Mouse (Mus musculus) cerebellum, adult 8-10 months (tissue): ENCODE measurements around the gene 2510009E07Rik.
A peak's percentile ranks its signal among the peaks of the same experiment; 100 is the strongest.
"Not testable (repeated sequence)": the region's sequence is repeated elsewhere in the genome, so short reads cannot be mapped to it uniquely, and the experiment has no call there.

Source experiments
- DNase-seq: peaks from one replicate; pipeline ENCODE4 v3.0.0; 2022

2510009E07Rik gene

DNA sequence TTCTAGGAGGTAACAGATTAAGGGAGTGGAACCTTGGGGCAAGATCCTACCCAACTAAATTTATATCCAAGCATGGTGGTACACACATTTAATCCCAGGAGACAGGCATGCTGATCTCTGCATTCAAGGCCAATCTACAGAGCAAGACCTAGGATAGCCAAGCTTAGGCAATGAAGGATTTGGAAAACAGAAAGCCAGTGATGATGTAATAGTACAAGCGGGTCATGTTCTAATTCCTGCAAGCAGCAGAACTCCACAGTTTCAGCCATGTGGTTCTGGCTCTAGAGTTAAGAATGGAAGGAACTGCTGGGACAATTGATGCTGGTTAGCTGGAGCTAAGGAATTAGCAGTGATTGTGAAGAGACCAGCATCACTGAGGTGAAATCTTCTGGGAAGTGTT lies 20.8 kb downstream of the 2510009E07Rik start:
- not testable (repeated sequence) for DNase-seq

DNA sequence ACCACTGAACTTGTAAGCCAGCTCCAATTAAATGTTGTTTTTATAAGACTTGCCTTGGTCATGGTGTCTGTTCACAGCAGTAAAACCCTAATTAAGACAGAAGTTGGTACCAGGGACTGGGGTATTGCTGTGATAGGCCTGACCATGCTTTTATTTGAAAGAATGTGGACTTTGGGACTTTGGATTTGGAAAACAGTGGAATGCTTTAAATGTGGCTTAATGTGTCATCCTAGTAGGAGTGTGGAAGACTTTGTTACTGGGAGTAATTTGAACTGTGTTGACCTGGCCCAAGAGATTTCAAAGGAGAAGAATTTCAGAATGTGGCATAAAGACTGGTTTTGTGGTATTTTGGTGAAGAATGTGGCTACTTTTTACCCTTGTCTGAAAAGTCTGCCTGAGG lies 21.4 kb downstream of the 2510009E07Rik start:
- DNase-seq = not testable (repeated sequence)

DNA sequence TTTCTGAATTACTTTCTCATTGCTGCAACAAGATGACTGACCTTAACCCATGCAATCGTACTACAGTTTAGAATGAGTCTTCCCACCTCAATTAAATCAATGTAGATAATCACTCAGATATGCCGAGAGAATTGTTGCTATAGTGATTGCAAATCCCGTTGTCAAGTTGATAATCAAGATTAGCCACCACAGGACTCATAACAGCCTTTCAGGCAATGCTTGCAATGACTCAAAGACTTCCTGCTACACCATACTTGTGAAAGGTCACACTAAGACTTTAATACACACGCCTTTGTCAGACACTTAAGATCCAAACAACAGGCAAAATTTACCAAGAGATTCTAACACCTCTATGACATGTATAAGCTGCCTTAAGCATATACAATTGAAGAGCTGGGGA lies 22.6 kb downstream of the 2510009E07Rik start:
- no peak for DNase-seq

DNA sequence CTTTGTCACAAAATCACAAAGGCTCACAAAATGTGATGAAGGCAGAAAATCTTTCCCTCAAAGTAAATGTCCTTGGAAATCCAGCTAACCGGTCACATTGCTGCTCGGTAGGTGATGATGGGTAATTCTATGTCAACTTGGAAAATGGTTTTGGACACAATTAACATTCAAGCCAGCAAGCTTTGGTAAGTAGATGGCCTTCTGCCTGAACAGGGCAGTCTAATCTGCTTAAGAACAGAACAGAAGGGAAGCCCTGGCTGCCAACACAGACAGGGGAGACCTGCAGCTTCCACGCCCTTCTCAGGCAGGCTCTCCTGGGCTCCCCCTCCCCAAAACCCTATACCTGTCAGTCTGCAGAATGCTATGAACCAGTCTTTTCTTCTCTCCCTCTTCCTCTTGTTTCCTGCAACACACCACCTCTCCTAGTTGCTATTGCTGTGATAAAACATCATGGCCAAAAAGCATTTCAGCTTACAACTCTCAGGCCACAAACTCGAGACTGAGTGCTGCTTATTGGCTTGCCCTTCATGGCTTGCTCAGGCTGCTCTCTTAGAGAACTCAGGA lies 29.0 kb downstream of the 2510009E07Rik start:
- DNase-seq = peak; percentile 16

DNA sequence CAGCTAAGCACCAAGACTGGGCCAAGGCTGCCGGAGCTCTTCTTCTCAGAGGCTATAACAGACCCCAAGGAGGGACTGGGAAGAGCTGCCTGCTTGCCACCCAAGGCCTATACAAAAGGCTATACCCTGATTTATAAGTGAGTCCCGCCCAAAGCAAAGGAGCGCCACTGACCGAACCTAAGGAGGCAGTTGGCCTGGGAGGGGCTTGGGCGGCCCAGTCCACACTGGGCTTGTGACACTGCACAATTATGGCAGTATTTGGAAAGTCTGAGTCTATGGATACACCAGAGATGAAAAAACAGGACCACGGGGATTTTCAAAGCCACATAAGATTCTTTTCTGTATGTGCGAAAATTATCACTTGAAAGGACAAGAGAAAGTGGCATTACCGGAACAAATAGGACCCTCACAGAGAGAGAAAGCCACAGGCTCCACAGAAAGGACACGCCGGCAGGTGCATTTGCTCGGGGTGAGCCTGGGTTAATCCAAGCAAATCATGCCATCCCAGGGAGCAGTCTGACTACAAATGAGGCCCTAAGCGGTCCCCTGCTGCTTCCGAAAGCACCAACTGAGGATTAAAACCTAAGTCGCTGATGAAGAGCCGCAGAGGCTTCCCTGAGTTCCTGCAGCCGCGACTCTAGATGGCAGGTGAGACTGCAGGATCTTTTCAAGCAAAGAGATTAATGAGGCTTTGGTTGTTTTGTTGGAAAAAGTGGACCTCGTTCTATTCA lies 29.7 kb downstream of the 2510009E07Rik start:
- peak; percentile 12 for DNase-seq

DNA sequence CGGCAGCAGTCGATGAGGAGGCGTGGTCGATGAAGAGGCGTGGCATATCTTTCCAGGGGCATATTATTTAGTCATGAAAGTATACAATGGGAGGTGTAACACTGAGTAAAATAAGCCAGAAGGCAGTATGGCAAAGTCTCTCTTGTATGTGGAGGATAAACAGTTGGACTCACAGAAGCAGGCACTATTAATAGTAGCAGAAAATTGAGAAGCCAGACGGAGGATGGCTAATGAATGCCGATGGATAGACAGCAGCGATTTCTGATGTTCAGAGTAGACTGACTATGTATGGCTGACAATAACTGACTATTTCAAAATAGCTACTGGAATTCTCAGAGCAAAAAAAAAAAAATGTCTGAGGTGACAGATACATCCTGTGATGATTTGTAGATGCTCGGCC lies 38.5 kb downstream of the 2510009E07Rik start:
- no peak for DNase-seq

DNA sequence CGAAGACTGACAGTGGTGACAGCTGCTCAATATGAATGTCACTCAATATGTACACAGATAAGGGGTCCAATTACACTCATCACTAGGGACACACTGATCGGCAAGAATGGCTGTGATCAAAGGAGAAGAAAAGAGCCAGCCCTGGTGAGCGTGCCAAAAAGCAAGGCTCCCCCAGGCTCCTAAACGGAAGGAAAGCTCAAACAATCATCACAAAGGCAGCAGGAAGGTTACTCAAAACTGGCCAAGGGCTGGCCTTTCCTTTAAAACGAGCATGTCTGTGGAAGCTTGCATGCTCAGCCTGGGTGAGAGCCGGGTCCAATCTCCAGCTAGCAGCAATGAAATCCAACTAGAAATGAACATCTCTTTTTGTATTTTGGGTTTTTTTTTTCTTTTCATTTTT lies 39.2 kb downstream of the 2510009E07Rik start:
- DNase-seq = no peak

DNA sequence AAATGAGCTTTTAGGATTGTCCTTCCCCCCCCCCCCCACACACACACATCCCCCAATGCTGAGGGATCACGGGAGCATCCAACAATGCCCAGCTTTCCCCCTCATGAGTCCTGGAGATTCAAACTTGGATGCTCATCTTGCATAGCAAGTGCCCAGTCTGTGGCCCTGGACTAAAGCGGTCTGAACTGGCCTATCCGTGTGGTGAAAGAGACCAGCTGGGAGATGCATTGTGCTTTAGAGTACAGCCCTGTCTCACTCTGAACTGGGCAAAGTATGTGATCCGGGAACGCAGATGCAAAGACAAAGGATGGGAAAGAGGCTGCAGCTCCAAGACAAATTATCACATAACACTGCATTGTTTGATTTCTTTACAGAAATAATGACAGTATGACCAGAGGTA lies 40.1 kb downstream of the 2510009E07Rik start:
- no peak for DNase-seq

DNA sequence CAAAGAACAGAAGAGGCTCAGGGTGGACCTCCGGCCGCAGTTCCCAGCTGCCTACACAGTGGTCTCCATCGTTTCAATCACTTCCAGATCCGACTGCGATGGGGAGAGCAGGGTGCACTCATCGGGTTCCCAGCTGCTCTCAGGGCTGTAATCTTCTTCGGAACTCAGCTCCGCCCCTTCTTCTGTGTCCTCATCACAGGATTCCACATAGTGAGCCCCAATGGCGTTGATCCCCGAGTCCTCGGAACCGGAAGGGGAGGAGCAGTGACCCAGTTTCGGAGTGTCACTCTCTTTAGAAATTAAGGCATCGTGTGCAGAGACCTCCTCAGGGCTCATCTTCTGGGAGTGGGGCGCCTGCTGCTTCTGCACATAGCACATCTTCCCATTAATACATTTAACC lies 41.3 kb downstream of the 2510009E07Rik start:
- no peak for DNase-seq

DNA sequence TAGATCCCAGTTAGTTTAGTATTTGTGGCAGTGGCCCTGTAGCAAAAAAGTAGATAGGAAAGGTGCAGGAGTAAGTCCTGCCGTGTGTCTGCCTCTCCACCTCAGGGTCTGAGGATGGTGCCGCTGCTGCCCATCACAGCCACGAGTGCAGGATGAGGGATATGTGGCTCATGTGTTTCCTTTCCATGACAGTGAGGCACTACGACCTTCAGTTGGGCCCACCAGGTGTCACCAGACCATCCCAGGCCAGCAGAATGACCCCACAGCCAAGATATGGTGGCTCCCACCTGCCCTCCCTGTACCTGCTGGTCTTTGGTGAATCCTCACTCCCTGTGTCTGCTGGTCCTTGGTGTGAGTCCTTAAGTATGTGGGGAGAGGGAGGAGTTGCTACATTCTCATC lies 43.3 kb downstream of the 2510009E07Rik start:
- DNase-seq = no peak

DNA sequence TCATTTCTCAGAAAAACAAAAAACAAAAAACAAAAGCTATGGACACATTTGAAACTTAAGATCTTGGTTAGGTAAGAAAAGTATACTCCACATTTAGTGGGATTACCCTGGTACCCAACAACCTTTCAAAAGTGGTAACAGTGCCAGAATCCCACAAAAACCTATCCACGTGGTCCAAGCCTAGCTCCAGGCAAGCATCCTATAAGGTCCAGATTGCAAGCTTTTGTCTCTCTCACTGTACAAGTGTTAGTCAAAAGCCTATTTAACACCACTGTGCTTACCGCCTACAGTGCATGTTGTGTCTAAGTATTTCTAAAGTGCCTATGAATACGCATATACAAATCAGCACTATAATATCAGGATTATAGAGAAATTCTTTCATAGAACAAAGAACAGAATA lies 44.2 kb downstream of the 2510009E07Rik start:
- no peak for DNase-seq

DNA sequence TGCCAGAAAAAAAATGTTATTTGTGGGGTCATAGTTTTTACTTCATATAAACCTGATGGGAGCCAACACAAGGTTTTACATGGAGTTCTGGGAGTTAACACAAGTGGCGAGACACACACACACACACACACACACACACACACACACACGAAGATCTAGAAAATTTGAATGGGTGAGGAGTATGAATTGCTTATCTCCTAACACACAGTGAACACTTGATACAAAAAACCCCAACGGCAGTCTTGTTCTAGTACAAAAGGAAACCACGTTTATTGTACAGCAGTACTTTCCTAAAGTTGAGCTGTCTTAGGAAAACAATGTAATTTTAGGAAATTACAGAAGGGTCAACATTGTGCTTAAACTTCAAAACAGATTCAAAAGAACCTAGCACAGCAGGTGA lies 45.7 kb downstream of the 2510009E07Rik start:
- no peak for DNase-seq

DNA sequence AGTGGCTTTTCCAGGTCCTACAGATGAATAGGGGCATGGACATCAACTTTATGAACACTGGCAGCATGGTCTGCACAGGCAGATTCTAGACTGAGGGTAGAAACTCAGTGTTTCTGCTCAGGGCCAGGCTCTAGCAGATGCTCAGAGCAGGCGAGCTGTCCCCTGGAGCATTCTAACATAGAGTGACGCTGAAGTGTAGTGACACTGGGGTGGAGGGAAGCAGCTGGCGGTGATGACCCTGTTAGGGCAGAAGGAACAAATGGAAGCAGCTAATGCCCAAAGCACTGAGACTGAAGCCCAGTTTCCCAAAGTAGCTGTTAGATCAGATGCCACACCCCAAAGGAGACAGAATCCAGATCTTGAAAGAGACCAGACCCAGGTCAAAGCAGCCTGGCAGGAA lies 48.0 kb downstream of the 2510009E07Rik start:
- DNase-seq = no peak

DNA sequence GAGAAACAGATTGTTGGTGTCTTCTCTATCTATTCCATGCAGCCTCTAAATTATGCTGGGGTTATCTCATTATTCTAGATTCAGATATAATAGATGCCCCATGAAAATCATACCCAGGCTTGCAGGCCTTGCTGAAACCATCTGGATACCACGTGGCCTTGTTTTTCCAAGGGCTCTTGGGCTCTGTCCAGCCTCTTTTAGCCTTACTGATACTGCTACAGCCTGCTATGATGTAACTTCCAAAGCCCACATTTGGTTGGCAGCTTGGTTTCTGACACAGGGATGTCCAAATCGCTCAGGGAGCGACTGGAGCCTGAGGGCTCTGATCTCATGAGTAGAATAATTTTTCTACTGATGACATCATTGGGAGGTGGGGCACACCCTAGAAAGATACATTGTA lies 48.5 kb downstream of the 2510009E07Rik start:
- DNase-seq = no peak

DNA sequence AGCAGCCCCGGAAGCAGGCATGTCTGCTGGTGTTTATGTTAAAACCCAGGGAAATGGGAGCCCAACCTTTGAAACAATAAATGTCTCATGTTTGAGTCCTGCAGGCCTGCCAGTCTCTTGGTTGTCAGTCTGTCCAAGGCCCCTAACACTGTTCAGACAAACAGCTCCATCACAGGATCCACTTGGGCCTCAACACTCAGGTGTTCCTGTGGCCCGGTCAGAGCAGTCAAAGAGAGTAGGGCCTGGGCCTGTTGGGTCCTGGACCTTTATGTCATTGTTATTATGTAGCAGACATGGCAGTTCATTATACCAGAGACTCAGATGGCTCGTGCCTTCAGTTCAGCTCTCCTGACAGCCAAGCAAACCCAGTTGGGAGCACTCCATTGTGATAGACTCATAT lies 49.9 kb downstream of the 2510009E07Rik start:
- DNase-seq = no peak

DNA sequence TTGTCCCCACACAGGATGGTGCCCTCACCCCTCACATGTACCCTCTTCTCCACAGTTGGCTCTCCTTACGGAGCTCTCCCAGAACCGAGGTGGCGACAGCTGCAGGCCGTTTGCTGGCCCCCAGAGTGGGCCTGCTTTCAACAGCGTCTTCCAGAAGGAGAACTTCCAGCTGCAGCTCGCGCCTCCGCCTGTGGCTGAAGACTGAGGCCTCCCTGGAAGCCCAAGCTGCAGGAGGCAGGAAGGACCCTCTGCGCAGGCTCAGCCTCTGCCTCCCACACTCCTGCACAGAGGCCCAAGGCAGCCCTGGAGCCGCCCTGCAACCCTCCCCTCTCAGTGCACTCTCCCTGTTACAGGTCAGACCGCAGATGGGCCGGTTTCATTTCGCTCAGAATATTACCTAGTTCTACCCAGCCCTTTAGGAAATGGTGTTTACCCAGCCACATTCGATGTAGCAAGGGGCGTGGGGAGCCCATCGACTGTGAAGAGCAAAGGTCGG lies 50.4 kb downstream of the 2510009E07Rik start:
- DNase-seq = no peak

DNA sequence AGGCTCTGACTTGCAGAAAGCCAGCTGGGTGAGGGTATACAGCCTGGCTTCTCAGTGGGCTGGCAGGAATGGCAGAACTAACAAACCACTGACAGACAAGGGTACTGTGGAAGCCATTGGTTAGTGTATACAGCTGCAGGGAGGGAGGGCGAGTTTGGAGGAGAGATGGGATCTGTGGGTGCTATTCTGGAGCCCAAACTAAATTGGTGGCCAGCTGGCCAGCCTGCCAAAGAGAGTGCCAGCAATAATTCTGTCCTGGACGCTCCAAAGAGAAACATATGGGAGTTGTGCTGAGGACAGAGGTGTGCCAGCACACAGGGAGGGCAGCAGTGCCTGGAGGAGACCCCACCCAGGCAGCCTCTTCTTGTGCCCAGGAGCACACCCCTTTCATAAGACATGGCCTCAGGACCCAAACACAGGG lies 50.8 kb downstream of the 2510009E07Rik start:
- DNase-seq = no peak

DNA sequence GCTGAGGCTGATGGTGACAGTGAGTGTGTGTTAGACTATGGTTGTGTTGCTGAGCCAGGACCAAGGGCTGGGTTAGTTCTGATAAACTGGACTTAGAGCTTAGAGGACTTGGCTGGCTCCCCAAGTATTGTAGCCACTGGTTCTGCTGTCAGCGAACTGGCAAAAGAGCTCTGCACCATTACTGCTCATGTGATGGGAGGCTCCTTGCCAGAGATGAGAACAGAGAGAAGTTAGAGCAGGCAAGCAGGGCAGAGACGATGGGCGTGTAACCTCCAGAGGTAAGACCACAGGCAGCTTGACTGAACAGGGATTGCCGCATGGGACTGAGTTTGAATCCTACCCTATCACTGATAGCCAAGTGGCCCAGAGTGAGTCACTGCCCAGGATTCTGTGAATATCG lies 51.6 kb downstream of the 2510009E07Rik start:
- no peak for DNase-seq

DNA sequence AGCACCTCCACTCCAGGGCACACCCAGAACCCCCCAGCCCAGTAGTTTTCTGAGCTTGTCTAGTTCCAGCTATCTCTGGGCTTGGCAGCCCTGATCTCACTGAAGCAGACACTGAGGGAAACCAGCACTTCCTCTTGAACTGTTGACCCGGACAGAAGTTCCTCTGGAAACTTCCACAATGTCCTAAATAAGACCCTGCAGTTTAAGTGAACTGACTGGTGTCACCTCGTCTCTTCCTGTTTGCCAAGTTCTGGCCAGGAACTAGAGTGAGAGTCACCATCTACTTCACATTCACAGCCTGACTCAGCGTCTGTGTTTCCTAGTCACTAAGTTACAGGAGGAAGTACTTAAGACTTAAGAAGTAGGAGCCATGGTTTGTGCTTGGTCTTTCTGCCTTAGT lies 52.5 kb downstream of the 2510009E07Rik start:
- no peak for DNase-seq

DNA sequence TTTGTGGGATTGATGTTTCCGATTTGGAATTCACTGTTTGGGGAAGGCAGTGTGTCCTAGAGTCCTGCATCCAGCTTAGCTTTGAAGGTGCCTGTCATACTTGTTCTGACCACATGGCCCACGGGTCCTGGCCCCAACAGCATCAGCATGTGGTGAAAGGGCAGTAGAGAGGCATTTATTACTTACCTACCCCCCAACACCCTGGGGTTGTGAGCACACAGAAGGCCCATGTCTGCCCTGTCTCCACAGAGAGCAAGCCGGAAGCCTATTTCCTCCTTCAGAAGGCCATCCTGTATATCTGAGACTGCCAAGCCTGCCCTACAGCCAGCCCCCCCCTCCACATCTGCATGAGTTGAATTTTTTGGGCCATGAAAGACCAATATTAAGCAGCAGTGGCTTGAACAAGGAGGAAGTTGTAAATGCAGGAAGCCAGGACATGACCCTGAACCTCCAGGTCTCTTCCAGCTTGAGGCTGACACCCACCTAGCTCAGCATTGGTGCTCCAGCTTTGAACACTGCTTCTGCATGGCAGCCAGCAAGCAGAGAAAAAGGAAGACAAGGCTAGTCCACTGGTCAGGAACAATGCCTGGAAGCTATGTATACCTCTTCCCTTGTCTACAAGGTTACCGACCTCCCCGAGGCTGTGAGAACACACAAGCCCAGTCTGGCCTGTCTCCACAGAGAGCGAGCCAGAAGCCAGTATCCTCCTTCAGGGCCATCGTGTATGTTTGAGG lies 53.5 kb downstream of the 2510009E07Rik start:
- DNase-seq = no peak

DNA sequence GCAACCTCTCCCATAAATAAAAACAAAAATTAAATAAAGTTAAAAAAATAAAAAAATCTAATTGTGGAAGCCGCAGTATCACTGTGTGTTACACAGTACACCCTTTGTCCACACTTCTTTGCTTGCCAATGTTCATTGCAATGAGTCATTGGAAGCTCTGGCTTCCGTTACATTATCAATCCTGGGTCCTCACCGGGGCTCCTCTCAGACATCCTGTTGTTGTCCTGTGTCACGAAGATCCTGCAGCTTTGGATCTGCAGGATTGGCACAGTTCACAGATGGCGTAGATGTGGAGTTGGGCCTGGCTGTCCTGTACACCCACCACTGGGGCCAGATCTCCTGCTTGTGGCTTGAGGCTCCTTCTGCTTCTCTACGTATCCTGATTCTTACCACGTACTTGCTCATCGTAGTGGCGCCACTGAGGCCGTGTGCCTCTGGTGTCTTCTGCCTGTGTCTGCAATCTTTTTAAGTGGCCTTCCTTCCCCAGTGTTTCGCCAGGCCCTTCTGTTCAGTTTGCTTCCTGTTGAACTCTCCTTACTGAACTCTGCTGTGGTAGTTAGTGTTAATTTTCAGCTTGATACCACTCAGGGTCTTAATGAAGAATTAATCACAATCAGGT lies 57.2 kb downstream of the 2510009E07Rik start:
- DNase-seq = no peak

DNA sequence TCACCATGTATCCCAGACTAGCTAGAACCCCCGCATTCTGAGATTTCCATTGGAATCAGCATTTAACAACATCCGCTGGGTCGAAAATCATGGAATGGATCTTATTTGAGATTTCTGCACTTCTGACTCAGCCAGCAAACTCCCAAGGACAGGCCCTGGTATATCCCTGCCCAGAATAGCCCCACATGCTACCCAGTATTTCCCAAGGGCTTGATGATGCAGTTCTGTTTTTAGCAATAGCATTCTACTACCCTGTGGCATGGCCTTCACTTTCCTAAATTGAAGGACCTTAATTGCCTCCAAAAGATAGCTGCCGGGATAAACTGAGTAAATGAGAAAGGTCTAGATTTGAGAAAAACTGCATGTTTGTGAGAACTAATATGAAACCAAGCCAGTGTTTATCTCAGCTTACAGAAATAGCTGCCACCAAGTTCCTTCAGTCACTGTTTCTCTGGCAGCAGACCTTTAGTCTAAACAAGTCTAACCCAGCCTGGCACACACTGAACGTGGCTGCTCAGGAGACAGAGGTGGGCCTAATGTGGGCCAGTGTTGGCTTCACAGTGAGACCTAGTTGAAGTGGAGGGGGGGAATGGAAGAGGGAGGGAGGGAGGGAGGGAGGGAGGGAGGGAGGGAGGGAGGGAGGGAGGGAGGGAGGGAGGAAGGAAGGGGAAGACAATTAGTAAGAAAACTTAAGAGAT lies 58.2 kb downstream of the 2510009E07Rik start:
- DNase-seq = no peak

DNA sequence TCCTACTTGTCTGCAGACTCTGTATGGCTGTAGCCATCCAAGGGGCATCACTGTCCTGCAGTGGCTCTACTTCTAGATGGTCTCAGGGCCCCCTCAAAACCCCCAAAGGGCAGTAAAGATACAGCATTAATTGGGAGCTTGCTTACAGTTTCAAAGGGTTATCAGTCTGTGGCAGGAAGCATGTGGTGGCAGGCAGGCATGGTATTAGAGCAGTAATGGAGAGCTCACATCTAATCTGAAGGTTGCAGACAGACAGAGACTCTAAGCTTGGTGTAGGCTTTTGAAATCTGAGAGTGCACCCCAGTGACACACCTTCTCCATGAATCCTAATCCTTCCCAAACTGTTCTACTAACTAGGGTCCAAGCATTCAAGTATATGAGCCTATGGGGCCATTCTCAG lies 60.0 kb downstream of the 2510009E07Rik start:
- DNase-seq = no peak
